Mouse (Mus musculus) MEL (cell line): ENCODE results near the gene Itih4. TPM values are rescaled to one million over a fixed set of nuclear protein-coding genes. Genes with fewer than 3 reads are reported as not detected.

Experiments used
- DNase-seq: peaks from one replicate; pipeline ENCODE4 v3.0.0; 2011; ENCODE audit warnings: low read depth, low spot score
- H3K27ac ChIP-seq: 2 replicates; pipeline ENCODE4 v1.5.1; 2012; ENCODE audit warnings: low read depth, mild to moderate bottlenecking, control low read depth, low read length, moderate library complexity; ENCODE audit not compliant: control insufficient read depth
- H3K27me3 ChIP-seq, 2 experiments: fragments of 150-350 bp in 1 of 2; sonication (generic) in 1 of 2; 2 replicates each; pipeline ENCODE4 v1.6.1; 2012; ENCODE audit warnings: low read length in 2 of 2, mild to moderate bottlenecking in 2 of 2, improper control_type of control experiment in 1 of 2, moderate library complexity in 1 of 2; ENCODE audit not compliant: insufficient read depth in 2 of 2, control insufficient read depth in 1 of 2
- H3K36me3 ChIP-seq, 2 experiments: 2 replicates each; pipeline ENCODE4 v1.6.1; 2012 to 2014; ENCODE audit warnings: low read length in 2 of 2, improper control_type of control experiment in 1 of 2, inconsistent platforms in 1 of 2, mild to moderate bottlenecking in 1 of 2; ENCODE audit not compliant: insufficient read depth in 2 of 2, control insufficient read depth in 1 of 2
- H3K4me1 ChIP-seq, 2 experiments: fragments of 150-350 bp in 1 of 2; sonication (generic) in 1 of 2; 2 replicates each; pipeline ENCODE4 v1.6.1; 2012; ENCODE audit warnings: low read length in 2 of 2, improper control_type of control experiment in 1 of 2, mild to moderate bottlenecking in 1 of 2; ENCODE audit not compliant: insufficient read depth in 2 of 2, control insufficient read depth in 1 of 2
- H3K4me3 ChIP-seq, 2 experiments: fragments of 150-350 bp in 1 of 2; sonication (generic) in 1 of 2; 2 replicates each; pipeline ENCODE4 v1.5.1; 2012; ENCODE audit warnings: low read depth in 2 of 2, low read length in 2 of 2, mild to moderate bottlenecking in 2 of 2, moderate library complexity in 2 of 2, control low read depth in 1 of 2, improper control_type of control experiment in 1 of 2; ENCODE audit not compliant: control insufficient read depth in 1 of 2, insufficient read depth in 1 of 2
- H3K79me2 ChIP-seq: 2 replicates; pipeline ENCODE4 v1.6.1; 2012; ENCODE audit warnings: mild to moderate bottlenecking, low read length, moderate library complexity; ENCODE audit not compliant: control insufficient read depth, poor library complexity, insufficient read depth
- H3K9ac ChIP-seq: 2 replicates; pipeline ENCODE4 v1.6.1; 2012; ENCODE audit warnings: low read depth, mild to moderate bottlenecking, control low read depth, low read length, moderate library complexity; ENCODE audit not compliant: control insufficient read depth, poor library complexity, severe bottlenecking
- H3K9me3 ChIP-seq: fragments of 150-350 bp; sonication (generic); replicated peaks from 2 replicates; pipeline ENCODE4 v1.6.1; 2012; ENCODE audit warnings: mild to moderate bottlenecking, low read length, improper control_type of control experiment, moderate library complexity; ENCODE audit not compliant: insufficient read depth
- E2F4 ChIP-seq: IDR thresholded peaks from 2 replicates; pipeline ENCODE4 v1.6.1; 2011; ENCODE audit warnings: low read depth, low read length, improper control_type of control experiment, borderline replicate concordance
- ELF1 ChIP-seq: IDR thresholded peaks from 2 replicates; pipeline ENCODE4 v1.6.1; 2014; ENCODE audit warnings: low read depth, mild to moderate bottlenecking, inconsistent platforms, low read length, improper control_type of control experiment, moderate library complexity
- ETS1 ChIP-seq: IDR thresholded peaks from 2 replicates; pipeline ENCODE4 v1.6.1; 2012; ENCODE audit warnings: low read depth, mild to moderate bottlenecking, inconsistent platforms, low read length, improper control_type of control experiment, moderate library complexity
- GATA1 ChIP-seq: IDR thresholded peaks from 2 replicates; pipeline ENCODE4 v1.6.1; 2011; ENCODE audit warnings: low read depth, low read length, improper control_type of control experiment
- KAT2A ChIP-seq: conservative IDR thresholded peaks from 2 replicates; pipeline ENCODE4 v1.6.1; 2012; ENCODE audit warnings: low read depth, low read length, improper control_type of control experiment, inconsistent platforms
- MAZ ChIP-seq: IDR thresholded peaks from 2 replicates; pipeline ENCODE4 v1.6.1; 2012; ENCODE audit warnings: low read depth, mild to moderate bottlenecking, inconsistent platforms, low read length, improper control_type of control experiment
- MYB ChIP-seq: IDR thresholded peaks from 2 replicates; pipeline ENCODE4 v1.6.1; 2011; ENCODE audit warnings: mild to moderate bottlenecking, low read depth, low read length, improper control_type of control experiment
- NELFE ChIP-seq: IDR thresholded peaks from 2 replicates; pipeline ENCODE4 v1.6.1; 2011; ENCODE audit warnings: low read depth, low read length, improper control_type of control experiment
- POLR2A ChIP-seq, 2 experiments: IDR thresholded peaks; 2 replicates each; pipeline ENCODE4 v1.6.1; 2011 to 2012; ENCODE audit warnings: low read length in 2 of 2, mild to moderate bottlenecking in 2 of 2, control low read depth in 1 of 2, improper control_type of control experiment in 1 of 2, low read depth in 1 of 2, moderate library complexity in 1 of 2; ENCODE audit not compliant: control insufficient read depth in 1 of 2, insufficient read depth in 1 of 2, poor library complexity in 1 of 2
- POLR2AphosphoS5 ChIP-seq: IDR thresholded peaks from 2 replicates; pipeline ENCODE4 v1.6.1; 2012; ENCODE audit warnings: low read depth, borderline replicate concordance, mild to moderate bottlenecking, inconsistent platforms, low read length, moderate library complexity, mixed read lengths
- RCOR1 ChIP-seq: IDR thresholded peaks from 2 replicates; pipeline ENCODE4 v1.6.1; 2012; ENCODE audit warnings: low read depth, mild to moderate bottlenecking, inconsistent platforms, low read length, improper control_type of control experiment
- TAL1 ChIP-seq: IDR thresholded peaks from 2 replicates; pipeline ENCODE4 v1.6.1; 2012; ENCODE audit warnings: mild to moderate bottlenecking, inconsistent platforms, low read length, moderate library complexity, mixed read lengths
- TBP ChIP-seq: IDR thresholded peaks from 2 replicates; pipeline ENCODE4 v1.8.0; 2011; ENCODE audit warnings: low read depth, low read length, improper control_type of control experiment
- TCF12 ChIP-seq: IDR thresholded peaks from 2 replicates; pipeline ENCODE4 v1.6.1; 2014; ENCODE audit warnings: low read depth, mild to moderate bottlenecking, inconsistent platforms, low read length, improper control_type of control experiment, moderate library complexity
- USF1 ChIP-seq: IDR thresholded peaks from 2 replicates; pipeline ENCODE4 v1.6.1; 2014; ENCODE audit warnings: low read depth, mild to moderate bottlenecking, inconsistent platforms, low read length, improper control_type of control experiment, moderate library complexity
- ZMIZ1 ChIP-seq: IDR thresholded peaks from 2 replicates; pipeline ENCODE4 v1.6.1; 2012; ENCODE audit warnings: low read depth, mild to moderate bottlenecking, inconsistent platforms, low read length, improper control_type of control experiment, moderate library complexity
- polyA plus RNA-seq, 2 experiments: library from polyadenylated mRNA; stranded (reverse) in 1 of 2; unstranded in 1 of 2; fragments of >175 nt in 1 of 2; fragments of >200 nt in 1 of 2; gene quantifications; 2 replicates each; pipeline versions ENCODE4 v1.2.1 to v1.2.4; 2012; ENCODE audit warnings: low replicate concordance in 2 of 2, low read depth in 1 of 2; ENCODE audit not compliant: insufficient read length in 2 of 2, insufficient read depth in 1 of 2, missing spikeins in 1 of 2
- total RNA-seq: library from RNA; depleted of rRNA; stranded (reverse); fragments of 300-350 nt; gene quantifications from 2 replicates; pipeline ENCODE4 v1.2.3, GENCODE M21; 2012

Gene Itih4
- total and polyA plus RNA-seq, 3 experiments, result not detected

DNA sequence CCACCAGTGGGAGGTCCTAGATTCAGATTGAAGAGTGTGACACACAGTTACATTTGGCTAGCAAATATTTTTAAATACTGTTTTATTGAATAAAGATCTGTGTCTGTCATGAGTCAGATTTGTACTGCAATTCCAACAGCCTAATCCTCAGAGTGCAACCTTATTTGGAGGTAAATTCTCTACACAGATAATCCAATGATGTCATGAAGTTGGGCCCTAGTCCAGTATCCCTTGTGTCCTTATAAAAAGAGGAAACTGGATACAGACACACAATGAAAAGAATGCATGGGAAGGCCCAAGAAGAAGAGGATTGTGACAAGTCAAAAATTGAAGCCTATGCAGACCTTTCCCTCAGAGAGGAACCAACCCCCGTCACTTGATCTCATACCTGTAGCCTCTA, 30.2 kb downstream of the Itih4 start:
- Histone ChIP-seq H3K36me3 (peaks cover 0 to 6% of the 10 kb centered on the region in 2 experiments; a peak in 2 of 4 replicates), H3K79me2 (no peaks in the 10 kb centered on the region), H3K9me3 (no peaks in the 10 kb centered on the region), H3K27me3 (peaks cover 0 to 1% of the 10 kb centered on the region in 2 experiments; a peak in 1 of 4 replicates)
- TF ChIP-seq ELF1 (no peak), GATA1 (no peak), POLR2A (IDR thresholded peaks at IDR 0.05; ENCODE audit: control insufficient read depth in 1 of 2, insufficient read depth in 1 of 2, low read depth in 1 of 2, low read length in 2 of 2, poor library complexity in 1 of 2) (no peak)
- TF ChIP-seq, all 39 proteins: peak for 0
- no peak overlapping the region for H3K27ac ChIP-seq
- no peak for DNase-seq
- 0 out of 4 replicates have a peak, but pooled peaks cover 0 to 11% of the 10 kb centered on the region in 2 experiments for H3K4me1 ChIP-seq
- no peak overlapping the region for H3K4me3 ChIP-seq
- H3K9ac ChIP-seq, result no peak overlapping the region

GRCm38 (mm10) chr14:30922053-30922670, 35.9 kb downstream of the Itih4 start:
- Histone ChIP-seq H3K4me3 (no peak overlapping the region), H3K27ac (no peak overlapping the region), H3K79me2 (no peaks in the 10 kb centered on the region), H3K4me1 (0 out of 4 replicates have a peak, but pooled peaks cover 0 to 11% of the 10 kb centered on the region in 2 experiments)
- DNase-seq, result peak; percentile 47
- TF ChIP-seq TBP, result peak; percentile 87
- no peak for TF ChIP-seq TCF12
- TF ChIP-seq MYB, result no peak
- TF ChIP-seq RCOR1, result no peak
- no peak for TF ChIP-seq POLR2AphosphoS5
- no peak for TF ChIP-seq MAZ
- TF ChIP-seq E2F4, result no peak
- TF ChIP-seq KAT2A, result no peak
- TF ChIP-seq ETS1, result no peak; the same call in 1 of the 2 replicates
- TF ChIP-seq POLR2A (IDR thresholded peaks at IDR 0.05; ENCODE audit: control insufficient read depth in 1 of 2, insufficient read depth in 1 of 2, low read depth in 1 of 2, low read length in 2 of 2, poor library complexity in 1 of 2), result peak; percentile 40 to 77; a peak in 2 of 4 replicates
- no peak for TF ChIP-seq USF1
- no peak for TF ChIP-seq TAL1
- TF ChIP-seq GATA1, result no peak
- peak; percentile 86; the same call in 1 of the 2 replicates for TF ChIP-seq ZMIZ1
- TF ChIP-seq NELFE, result peak; percentile 45
- TF ChIP-seq, all 39 proteins: peak for 4
- Histone ChIP-seq H3K36me3 (peaks cover 0 to 6% of the 10 kb centered on the region in 2 experiments; a peak in 2 of 4 replicates), H3K9ac (no peak overlapping the region), H3K27me3 (no peaks in the 10 kb centered on the region), H3K9me3 (no peaks in the 10 kb centered on the region)
